Mouse (Mus musculus): Measurements from ENCODE around the gene Sh3bp5l.

- no peak for TF ChIP-seq GATA1 (IDR thresholded peaks at IDR 0.05; ENCODE audit: low read length)
- TF ChIP-seq TAL1 (IDR thresholded peaks at IDR 0.05; ENCODE audit: low read length), result no peak
Measured at GRCm38 (mm10) chr11:58282518-58282917, 48.0 kb upstream of the Sh3bp5l start.
